Mouse (Mus musculus) layer of hippocampus, postnatal 14 days (tissue): ENCODE measurements around the gene Wdr95. TPM values are rescaled to one million over a fixed set of nuclear protein-coding genes. Genes with fewer than 3 reads are reported as not detected.

Experiments
- DNase-seq, 2 experiments: peaks; one replicate each; pipeline ENCODE4 v3.0.0; 2021 to 2022; ENCODE audit warnings: low spot score in 2 of 2, mixed read lengths in 1 of 2
- total RNA-seq, 2 experiments: library from RNA; stranded (reverse); gene quantifications; 2 replicates each; pipeline ENCODE4 v1.2.3; 2021

The Wdr95 gene
- total RNA-seq, 2 experiments from 2014 or later, result 2.0 to 2.1 TPM

DNA sequence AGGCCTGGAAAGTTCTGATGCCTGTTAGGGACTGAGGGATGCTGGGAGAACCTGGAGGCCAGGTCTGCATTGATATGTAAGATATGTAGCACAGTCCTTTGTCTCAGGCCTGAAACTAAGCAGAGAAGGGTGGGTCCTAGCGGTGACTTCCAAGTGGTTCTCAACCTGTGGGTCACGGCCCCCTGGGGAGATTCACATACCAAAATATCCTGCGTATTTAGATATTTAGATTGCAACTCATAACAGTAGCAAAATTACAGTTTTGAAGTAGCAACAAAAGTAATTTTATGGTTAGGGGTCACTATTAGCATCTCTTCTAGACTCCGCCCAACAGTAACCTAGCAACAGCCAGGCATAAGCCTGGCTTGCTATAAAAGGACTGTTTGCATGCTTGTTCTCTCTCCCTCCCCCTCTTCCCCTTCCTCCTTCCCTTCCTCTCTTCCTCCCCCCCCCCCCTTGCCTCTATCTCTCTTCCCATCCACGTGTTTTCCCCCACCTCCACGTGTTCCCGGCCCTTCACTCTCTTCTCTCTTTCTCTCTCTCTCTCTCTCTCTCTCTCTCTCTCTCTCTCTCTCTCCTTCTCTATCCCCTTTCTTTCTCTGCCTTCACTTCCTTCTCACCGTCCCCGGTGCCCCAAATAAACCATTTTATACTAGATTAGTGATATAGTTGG, 130.4 kb downstream of the Wdr95 start:
- DNase-seq, result no peak

DNA sequence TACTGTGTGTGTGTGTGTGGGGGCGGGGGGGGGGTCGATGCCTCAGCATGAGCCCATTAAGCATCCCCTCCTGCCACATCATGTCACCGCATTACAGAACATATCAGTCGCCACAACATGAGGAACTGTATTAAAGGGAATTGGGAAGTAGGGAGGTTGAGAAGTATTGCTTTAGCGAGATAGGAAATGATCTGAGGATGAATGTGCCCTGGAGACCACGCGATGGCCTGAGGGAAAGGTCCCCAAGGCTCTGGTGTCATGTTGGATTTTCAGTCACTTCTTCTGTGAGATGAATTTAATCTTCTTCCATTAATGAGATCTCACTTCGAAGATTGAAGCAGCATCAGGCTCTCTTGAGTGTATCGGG, 130.9 kb downstream of the Wdr95 start:
- no peak for DNase-seq

DNA sequence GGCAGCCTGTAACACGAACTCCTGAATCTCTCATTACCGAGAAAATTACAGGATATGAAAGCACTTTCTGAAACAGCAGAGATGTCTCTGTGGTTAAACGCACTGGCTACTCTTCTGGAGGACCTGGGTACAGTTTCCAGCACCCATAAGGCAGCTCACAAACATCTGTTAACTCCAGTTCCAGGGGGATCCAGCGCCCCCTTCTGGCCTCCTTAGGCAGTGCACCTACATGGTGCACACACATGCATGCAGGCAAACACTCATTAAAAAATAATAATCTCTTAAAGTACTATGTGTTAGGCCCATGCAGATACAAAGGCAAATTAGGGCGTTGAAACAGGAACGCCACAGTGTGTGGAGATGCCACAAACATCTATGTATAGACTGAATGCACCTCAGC, 132.9 kb downstream of the Wdr95 start:
- no peak for DNase-seq

Other genes with a start within 250 kb of the Wdr95 start
- gene Medag, start 116.9 kb upstream of the Wdr95 start, total RNA-seq, result 1 to 10 TPM; 1.6 to 1.7 TPM
- under 1 TPM in 1 of 2 experiments, not detected in 1; 0.36 TPM for gene Tex26, start 89.0 kb upstream of the Wdr95 start, total RNA-seq
- 100 to 1,000 TPM; 237 to 281 TPM for gene Hsph1, start 107.7 kb downstream of the Wdr95 start, total RNA-seq
- 10 to 100 TPM; 15.0 to 15.7 TPM for gene B3glct, start 149.6 kb downstream of the Wdr95 start, total RNA-seq